Mouse (Mus musculus) MEL-GATA-1-ER (cell line): Measurements from ENCODE around the gene Psmd1.

Experiments used
- DNase-seq: peaks from one replicate; pipeline ENCODE4 v3.0.0-alpha.2; 2012; ENCODE audit warnings: low read depth; ENCODE audit errors: extremely low read depth

The Psmd1 gene

DNA sequence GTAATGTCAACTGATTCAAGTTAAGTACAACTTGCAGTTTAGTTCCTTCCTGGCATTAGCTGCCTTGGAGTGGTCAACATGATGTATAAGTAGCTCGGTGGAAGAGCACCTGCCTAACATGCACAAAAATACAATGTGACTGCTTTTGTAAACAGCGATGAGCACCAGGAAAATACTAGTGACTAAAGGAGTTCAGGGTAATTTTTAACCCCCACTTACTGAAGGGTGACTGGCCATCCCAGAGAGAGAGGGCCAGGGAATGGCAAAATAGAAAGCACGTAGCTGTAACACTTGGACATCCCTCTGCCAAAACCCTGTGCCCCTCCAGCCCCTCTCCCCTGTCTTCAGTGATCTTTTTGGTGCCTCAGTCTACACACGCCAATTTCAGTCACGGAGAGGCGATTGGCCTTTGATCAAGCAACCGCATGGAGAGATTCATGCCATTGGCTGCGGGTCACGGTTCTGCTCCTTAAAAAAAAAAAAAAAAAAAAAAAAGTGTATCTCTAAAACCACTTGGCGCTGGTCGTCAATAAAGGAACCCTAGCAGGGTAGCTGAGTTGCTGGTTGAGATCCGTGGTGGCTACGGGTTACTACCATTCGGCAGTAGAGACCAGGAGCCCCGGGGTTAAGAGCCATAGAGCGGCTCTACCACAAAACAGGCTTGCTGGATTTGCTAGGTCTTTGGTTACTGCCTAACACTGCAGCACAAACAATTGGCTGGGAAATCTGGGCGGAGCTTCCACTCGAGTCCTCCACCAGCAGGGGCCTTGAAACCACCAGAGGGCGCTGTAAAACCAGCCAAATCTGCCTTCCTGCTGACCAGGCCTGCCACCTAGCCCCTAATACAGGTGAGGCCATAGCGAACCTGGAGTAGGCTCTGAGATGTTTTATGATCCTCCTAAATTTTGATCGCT lies 5.1 kb upstream of the Psmd1 start:
- DNase-seq, result peak; percentile 89

GRCm38 (mm10) chr1:86062523-86062922 lies 1.7 kb upstream of the Psmd1 start:
- DNase-seq, result peak; percentile 30

- no peak for DNase-seq
Measured at GRCm38 (mm10) chr1:86076565-86076964, 12.4 kb downstream of the Psmd1 start.

DNA sequence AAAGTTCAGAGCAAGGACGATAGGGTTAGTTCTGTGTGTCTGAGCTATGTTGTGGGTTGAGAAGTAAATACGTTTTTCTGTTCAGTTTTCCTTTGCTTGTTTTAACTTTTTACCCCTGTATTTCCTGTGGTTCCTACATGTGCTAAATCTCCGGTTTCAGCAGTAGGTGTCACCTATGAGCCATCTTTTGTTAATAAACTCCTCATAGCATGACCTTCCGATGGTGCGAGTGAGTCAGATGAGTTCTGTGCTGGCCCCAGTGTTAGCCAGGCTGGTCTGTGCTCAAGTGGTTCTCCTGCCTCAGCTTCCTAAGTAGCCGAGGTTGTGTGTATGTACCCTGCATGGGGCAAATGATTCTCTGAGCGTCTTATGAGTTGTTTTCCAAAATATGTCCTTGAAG lies 30.2 kb downstream of the Psmd1 start:
- DNase-seq, result no peak

DNA sequence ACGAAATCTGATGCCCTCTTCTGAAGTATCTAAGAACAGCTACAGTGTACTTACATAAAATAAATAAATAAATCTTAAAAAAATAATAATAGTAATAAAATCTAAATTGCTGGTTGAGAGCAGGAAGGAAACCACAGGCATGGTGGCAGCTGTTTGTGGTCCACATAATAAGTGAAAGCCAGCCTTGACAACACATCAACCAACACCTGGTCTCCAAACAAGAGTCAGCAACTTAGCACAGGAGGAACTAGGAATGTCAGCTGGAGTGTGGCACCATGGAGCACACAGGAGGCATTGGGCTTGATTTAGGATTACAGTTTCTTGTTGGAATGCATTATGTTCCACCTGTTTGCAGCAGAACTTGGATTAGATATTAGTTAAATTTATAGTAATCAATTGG lies 40.9 kb downstream of the Psmd1 start:
- DNase-seq, result no peak

GRCm38 (mm10) chr1:86111779-86112178 lies 47.6 kb downstream of the Psmd1 start, which contains the start of gene Htr2b:
Htr2b (minus strand) TSS chr1:86111970.
- no peak for DNase-seq

- DNase-seq, result no peak
Measured at GRCm38 (mm10) chr1:86114141-86114540, 50.0 kb downstream of the Psmd1 start.

DNA sequence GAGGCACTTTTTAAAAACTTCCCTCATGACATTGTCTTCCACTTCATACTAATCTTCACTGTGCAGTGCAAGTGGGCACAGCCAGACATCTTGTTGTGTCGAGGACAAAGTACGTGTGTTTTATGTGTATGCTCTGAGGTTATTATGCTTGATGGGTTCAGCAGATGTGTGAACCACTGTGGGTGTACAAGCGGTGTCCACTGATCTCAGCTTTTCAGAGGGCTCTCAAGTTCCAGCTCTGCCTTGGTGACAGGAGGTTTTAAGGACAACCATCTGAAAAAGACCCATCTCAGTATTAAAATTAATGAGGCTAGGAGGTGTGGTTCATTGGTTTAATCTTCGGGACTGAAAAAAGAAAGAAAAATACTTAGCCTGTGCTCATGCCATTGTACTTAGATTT lies 55.4 kb downstream of the Psmd1 start:
- DNase-seq, result no peak

- no peak for DNase-seq
Measured at GRCm38 (mm10) chr1:86126036-86126435, 61.8 kb downstream of the Psmd1 start.

- DNase-seq, result no peak
Measured at GRCm38 (mm10) chr1:86133337-86133736, 69.2 kb downstream of the Psmd1 start, which contains the start of gene Gm21972. Gm21972 (plus strand) TSS chr1:86133637.

DNA sequence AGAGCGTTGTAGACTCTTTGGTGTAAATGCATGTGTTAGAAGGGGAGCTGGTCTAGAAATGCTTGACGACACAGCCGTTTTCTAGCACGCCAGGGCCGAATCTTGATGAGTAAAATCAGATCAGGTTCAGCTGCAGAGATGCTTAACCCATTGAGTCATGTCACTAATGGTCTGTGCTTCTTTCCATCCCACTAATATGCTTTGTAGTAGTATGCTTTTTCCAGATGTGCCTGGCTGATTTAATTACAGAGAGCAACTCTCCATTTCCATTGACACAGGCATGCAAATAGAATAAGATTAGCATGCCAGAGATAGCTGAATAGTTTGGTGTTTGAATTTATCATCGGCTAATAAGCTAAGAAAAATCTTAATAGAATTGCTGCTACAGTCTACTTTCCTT lies 71.1 kb downstream of the Psmd1 start:
- no peak for DNase-seq

- DNase-seq, result no peak
Measured at GRCm38 (mm10) chr1:86141081-86141480, 76.9 kb downstream of the Psmd1 start.

- DNase-seq, result no peak
Measured at GRCm38 (mm10) chr1:86143165-86143564, 79.0 kb downstream of the Psmd1 start.

GRCm38 (mm10) chr1:86144001-86144944 lies 80.1 kb downstream of the Psmd1 start:
- no peak for DNase-seq

DNA sequence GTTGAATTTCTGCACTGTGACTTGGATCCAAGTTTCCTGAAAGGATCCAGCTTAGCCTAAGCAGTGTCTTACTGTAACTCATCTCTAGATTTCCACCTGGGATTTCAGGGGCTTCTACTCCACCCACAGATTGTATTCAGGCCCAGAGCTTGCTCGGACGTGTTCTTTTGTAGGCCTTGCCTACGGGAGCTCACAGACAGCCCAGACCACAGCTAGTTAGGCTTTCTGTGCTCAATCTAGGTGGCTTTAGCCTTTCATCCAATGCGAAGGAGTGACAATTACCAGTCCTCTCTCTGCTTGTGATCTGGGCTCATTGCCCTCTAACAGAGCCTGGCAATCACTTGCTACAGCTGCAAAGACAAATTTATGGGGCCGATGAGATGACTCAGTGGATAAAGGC lies 82.1 kb downstream of the Psmd1 start:
- no peak for DNase-seq

GRCm38 (mm10) chr1:86147557-86147956 lies 83.4 kb downstream of the Psmd1 start:
- DNase-seq, result no peak

- DNase-seq, result no peak
Measured at GRCm38 (mm10) chr1:86148161-86148560, 84.0 kb downstream of the Psmd1 start.

- DNase-seq, result no peak
Measured at GRCm38 (mm10) chr1:86150929-86151328, 86.7 kb downstream of the Psmd1 start.

DNA sequence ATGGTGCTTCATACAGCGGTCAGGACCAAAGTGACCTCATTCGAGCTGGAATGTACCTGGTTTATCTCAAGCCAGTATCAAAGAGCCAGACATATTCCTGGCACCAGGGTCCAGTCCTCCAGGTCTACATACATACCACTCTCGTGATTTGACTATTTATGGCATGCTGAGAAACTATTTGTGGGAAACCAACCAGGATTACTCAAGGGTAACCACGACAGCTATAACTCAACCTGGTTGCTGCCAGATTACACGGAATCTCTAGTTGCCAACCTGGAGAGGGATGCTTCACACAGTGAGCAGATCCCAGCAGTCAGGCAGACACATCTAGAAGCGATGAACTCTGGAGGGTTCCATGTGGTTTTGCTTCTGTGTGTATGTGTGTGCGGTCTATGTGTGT lies 87.2 kb downstream of the Psmd1 start:
- no peak for DNase-seq

- no peak for DNase-seq
Measured at GRCm38 (mm10) chr1:86152618-86153017, 88.4 kb downstream of the Psmd1 start.

DNA sequence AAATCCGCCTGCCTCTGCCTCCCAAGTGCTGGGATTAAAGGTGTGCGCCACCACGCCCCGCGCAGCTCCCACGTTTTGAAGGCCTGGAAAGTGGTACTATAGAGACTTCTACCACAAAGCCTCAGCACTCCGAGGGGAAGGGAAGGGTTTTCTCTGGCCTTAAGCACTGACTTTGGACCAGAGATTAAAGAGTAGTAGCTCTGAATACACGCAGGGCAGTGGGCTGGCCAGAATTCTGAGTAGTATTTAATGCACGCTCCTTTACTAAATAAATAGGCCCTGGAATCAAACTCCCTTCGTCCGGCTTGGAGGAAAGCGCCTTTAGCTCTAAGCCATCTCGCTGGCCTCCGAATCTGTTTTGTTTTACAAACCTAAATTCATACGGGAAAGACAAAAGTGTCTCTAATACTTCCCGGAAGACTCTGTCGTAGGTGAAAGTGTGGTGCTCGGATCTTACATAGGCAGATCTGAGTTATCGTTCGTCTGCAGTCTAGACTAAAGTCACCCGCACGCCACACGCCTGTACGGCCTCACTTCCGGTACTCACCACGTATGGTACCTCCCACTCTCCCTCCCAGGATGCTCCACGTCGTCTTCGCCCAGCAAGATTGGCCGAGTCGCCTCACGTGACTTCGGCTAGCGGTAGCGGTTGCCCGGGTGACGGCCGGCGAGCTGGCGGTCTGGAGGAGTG lies 90.1 kb downstream of the Psmd1 start, which contains the start of gene Armc9:
Gene Armc9 (plus strand): TSS at position 648 of the 691 bp plus-strand sequence.
- peak; percentile 96 for DNase-seq
